Mouse (Mus musculus): ENCODE data around the gene Map3k14. TPM values are rescaled to one million over a fixed set of nuclear protein-coding genes. Genes with fewer than 3 reads are reported as not detected.

The Map3k14 gene
- total and polyA plus RNA-seq, 3 experiments = 3.0 to 3.7 (median 3.4) TPM

DNA sequence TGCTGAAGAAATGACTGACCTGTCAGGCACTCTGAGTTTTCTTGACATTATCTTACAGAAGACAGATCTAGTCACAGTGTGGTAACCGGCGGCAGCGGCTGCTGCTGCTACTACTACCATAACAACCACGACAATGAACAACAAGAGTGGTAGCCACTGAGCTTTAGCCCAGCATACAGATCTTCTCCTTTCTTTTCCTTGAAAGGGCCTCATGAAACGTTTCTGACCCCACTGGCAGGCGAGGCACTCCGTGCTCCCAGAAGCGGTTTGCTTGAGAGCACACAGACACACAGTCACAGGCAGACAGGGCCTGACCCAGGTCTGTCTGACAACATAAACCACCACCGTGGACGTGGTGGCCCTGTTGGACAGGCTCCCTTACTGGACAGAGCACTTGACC, 3.7 kb downstream of the Map3k14 start:
- H3K27ac ChIP-seq = no peak overlapping the region
- intact Hi-C loops (cut with DNase I) = no loop called here

DNA sequence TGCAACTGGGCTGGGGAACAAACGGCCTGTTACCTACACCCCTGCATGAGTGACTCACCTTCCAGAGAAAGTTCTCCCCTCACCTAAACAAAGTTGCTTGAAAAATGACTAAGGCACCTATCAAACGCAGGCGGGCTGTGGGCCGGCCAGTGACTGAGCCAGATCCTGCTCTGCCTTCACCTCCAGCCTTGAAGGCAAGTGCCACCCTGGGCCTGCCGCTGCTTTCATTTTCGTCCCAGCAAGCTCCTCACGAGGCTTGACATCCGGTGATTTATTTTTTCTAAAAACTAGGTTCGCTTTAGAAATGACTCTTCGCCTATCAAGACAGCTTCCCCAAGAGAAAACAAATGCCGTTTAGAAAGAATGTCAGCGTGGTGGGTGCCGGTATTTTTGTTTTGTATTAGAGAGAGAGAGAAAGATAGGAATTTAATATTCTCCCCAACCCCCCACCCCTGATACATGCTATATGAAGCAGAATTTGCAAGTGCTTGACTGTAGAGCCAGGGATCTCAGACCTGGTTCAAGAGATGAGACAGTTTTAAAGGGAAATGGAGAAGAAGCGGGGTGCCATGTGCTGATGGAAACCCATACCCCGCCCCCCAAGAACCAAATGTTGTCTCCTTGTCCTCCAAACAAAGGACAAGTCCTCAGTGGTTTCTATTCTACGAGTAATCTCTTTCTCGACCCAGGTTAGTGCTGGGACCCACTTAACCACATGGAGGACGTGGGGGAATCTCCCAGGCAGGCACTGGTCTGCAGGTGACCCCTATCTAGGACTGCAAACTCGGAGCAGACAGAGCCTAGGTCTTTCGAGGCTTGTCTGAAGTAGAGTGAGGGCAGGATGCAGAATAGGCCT, 4.6 kb downstream of the Map3k14 start:
- intact Hi-C loops (cut with DNase I) = no loop called here
- H3K4me1 ChIP-seq (ENCODE audit: control insufficient read depth, insufficient read depth, low read length) = peaks cover 16% of the 10 kb centered on the region
- peaks cover 4% of the 10 kb centered on the region for H3K79me2 ChIP-seq (replicated peaks; ENCODE audit: control insufficient read depth, insufficient read depth, low read length)
- TF ChIP-seq EP300 (IDR thresholded peaks at IDR 0.05; ENCODE audit: insufficient read depth, low read depth, low read length) = no peak
- TF ChIP-seq POLR2A (IDR thresholded peaks at IDR 0.05; ENCODE audit: insufficient read depth, low read depth, low read length) = 0 out of 2 replicates have a peak, but pooled peaks have one; percentile 22
- DNase-seq = peak; percentile 67
- no peaks in the 10 kb centered on the region for H3K36me3 ChIP-seq (ENCODE audit: control insufficient read depth, insufficient read depth, low read length)
- peak overlapping the region; percentile 34 for H3K9ac ChIP-seq (ENCODE audit: low read depth, low read length)
- 45% methylated on average over 20 of the region's 20 CpGs for WGBS
- H3K27ac ChIP-seq = peak overlapping the region; percentile 81
- H3K27me3 ChIP-seq (ENCODE audit: control insufficient read depth, insufficient read depth, low read length) = no peaks in the 10 kb centered on the region
- H3K4me3 ChIP-seq = peak overlapping the region; percentile 17

More for the DNA sequence above, 3.7 kb downstream of the Map3k14 start:
- Histone ChIP-seq H3K4me1 (ENCODE audit: control insufficient read depth, insufficient read depth, low read length) (peaks cover 17% of the 10 kb centered on the region), H3K79me2 (replicated peaks; ENCODE audit: control insufficient read depth, insufficient read depth, low read length) (peaks cover 4% of the 10 kb centered on the region), H3K9ac (ENCODE audit: low read depth, low read length) (0 out of 2 replicates have a peak overlapping the region, but pooled peaks have one; percentile 2), H3K27me3 (ENCODE audit: control insufficient read depth, insufficient read depth, low read length) (no peaks in the 10 kb centered on the region), H3K36me3 (ENCODE audit: control insufficient read depth, insufficient read depth, low read length) (no peaks in the 10 kb centered on the region), H3K4me3 (no peak overlapping the region)
- TF ChIP-seq EP300 (IDR thresholded peaks at IDR 0.05; ENCODE audit: insufficient read depth, low read depth, low read length) (no peak), POLR2A (IDR thresholded peaks at IDR 0.05; ENCODE audit: insufficient read depth, low read depth, low read length) (no peak), CTCF (IDR thresholded peaks at IDR 0.05) (no peak)
- 78% methylated on average over 10 of the region's 10 CpGs for WGBS
- DNase-seq = no peak

DNA sequence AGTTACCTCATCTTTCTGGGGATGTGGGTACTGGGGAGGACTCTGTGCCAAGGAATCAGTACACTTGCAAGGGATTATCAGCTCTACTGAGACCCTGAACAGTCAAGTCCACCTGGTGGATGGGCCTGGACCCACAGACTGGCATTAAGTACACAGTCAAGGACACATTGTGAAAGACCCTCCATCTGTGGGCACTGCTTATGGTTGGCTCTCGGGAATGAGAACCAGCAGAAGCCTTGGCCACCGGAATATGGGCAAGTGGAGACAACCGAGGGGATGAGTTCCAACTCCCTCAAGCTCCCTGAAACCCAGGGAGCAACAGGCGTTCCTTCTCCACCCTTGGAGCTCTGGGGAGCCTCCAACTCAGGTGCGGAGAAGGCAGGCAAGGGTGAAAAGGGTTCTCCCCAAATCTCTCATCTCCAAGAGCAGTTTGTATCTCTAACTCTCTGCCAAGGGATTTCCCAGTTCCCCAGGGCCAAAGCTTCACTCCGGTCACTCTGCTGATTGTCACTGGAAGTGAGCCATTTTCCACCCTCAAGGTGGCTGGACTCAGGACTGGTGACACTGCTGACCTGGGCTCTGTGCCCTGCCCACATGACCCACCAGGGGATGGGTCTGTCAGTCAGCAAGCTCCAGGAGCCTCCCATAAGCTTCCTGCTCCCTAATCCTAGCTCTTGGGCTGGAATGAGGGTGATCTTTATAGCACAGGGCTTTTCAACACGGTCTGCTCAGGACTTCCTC, 5.4 kb downstream of the Map3k14 start:
- intact Hi-C loops (cut with DNase I) = no loop called here

DNA sequence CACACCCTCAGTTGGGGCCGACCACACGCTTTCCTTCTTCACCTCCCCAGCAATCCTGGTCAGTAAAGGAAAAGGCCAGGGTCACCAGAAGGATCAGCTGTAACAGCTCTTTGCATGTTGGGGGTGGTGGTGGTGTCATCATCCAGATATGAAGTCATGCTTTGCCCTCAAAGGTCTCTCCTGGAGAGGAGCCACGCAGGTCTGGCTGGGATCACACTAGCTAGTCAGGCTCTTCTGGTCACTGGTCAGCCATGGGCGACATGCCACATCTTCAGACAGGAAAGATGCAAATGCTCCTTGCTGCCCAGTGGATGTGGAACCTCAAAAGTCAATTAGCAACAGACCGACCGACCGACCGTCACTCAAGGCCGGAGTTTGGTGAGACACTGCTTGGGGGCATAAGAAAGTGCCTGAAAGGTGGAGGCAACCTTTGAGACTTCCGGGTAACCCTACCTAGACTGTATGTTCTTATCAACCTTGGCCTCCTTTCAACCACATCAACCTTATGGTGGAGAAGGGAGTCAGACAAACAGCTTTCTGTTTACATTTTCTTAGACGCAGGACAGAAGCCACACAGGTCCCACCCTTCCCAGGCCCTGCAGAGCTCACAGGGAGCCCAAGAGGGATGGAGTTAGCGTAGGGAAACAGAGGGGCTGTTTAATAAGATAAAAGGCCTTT, 6.6 kb downstream of the Map3k14 start:
- 86% methylated on average over 12 of the region's 12 CpGs for WGBS
- no peak overlapping the region for H3K9ac ChIP-seq (ENCODE audit: low read depth, low read length)
- peaks cover 4% of the 10 kb centered on the region for H3K79me2 ChIP-seq (replicated peaks; ENCODE audit: control insufficient read depth, insufficient read depth, low read length)
- peaks cover 15% of the 10 kb centered on the region for H3K4me1 ChIP-seq (ENCODE audit: control insufficient read depth, insufficient read depth, low read length)
- DNase-seq = no peak
- TF ChIP-seq CTCF (IDR thresholded peaks at IDR 0.05) (no peak), POLR2A (IDR thresholded peaks at IDR 0.05; ENCODE audit: insufficient read depth, low read depth, low read length) (no peak), EP300 (IDR thresholded peaks at IDR 0.05; ENCODE audit: insufficient read depth, low read depth, low read length) (no peak)
- no peaks in the 10 kb centered on the region for H3K27me3 ChIP-seq (ENCODE audit: control insufficient read depth, insufficient read depth, low read length)
- no peak overlapping the region for H3K4me3 ChIP-seq
- intact Hi-C loops (cut with DNase I) = no loop called here
- no peaks in the 10 kb centered on the region for H3K36me3 ChIP-seq (ENCODE audit: control insufficient read depth, insufficient read depth, low read length)
- H3K27ac ChIP-seq = no peak overlapping the region

More for the DNA sequence above, 5.4 kb downstream of the Map3k14 start:
- TF ChIP-seq POLR2A (IDR thresholded peaks at IDR 0.05; ENCODE audit: insufficient read depth, low read depth, low read length) (no peak), CTCF (IDR thresholded peaks at IDR 0.05) (no peak), EP300 (IDR thresholded peaks at IDR 0.05; ENCODE audit: insufficient read depth, low read depth, low read length) (peak; percentile 43; the same call in 1 of the 2 replicates)
- Histone ChIP-seq H3K4me3 (peak overlapping the region; percentile 17), H3K27ac (peak overlapping the region; percentile 81), H3K36me3 (ENCODE audit: control insufficient read depth, insufficient read depth, low read length) (no peaks in the 10 kb centered on the region), H3K4me1 (ENCODE audit: control insufficient read depth, insufficient read depth, low read length) (peaks cover 16% of the 10 kb centered on the region), H3K27me3 (ENCODE audit: control insufficient read depth, insufficient read depth, low read length) (no peaks in the 10 kb centered on the region), H3K79me2 (replicated peaks; ENCODE audit: control insufficient read depth, insufficient read depth, low read length) (peaks cover 4% of the 10 kb centered on the region), H3K9ac (ENCODE audit: low read depth, low read length) (peak overlapping the region; percentile 34)
- DNase-seq = peak in 1 of 2 experiments; percentile 79
- WGBS = 52% methylated on average over 7 of the region's 7 CpGs

DNA sequence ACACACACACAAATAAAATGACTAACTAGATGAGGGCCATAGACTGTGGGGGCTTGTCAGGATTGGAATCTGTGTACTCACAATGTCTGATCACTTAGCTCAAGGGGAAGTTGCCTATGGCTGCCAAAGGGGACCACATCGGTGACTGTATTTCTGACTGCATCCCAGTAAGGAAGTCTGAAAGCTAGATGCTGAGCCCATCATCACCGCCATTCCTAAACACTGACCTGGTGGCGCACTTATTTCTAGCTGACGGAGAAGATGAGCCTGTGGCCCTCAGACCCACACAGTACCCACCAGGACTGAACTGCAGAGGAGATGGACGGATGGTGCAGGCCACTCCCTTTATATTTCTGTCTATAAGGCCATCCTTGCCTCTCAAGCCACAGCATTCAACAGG, 7.2 kb downstream of the Map3k14 start:
- no peak for TF ChIP-seq CTCF (IDR thresholded peaks at IDR 0.05)
- TF ChIP-seq POLR2A (IDR thresholded peaks at IDR 0.05; ENCODE audit: insufficient read depth, low read depth, low read length) = no peak
- TF ChIP-seq EP300 (IDR thresholded peaks at IDR 0.05; ENCODE audit: insufficient read depth, low read depth, low read length) = no peak
- no peak overlapping the region for H3K4me3 ChIP-seq
- no peak for DNase-seq
- no peak overlapping the region for H3K27ac ChIP-seq
- no peaks in the 10 kb centered on the region for H3K27me3 ChIP-seq (ENCODE audit: control insufficient read depth, insufficient read depth, low read length)
- WGBS = 88% methylated on average over 5 of the region's 5 CpGs
- H3K36me3 ChIP-seq (ENCODE audit: control insufficient read depth, insufficient read depth, low read length) = no peaks in the 10 kb centered on the region
- H3K4me1 ChIP-seq (ENCODE audit: control insufficient read depth, insufficient read depth, low read length) = peaks cover 15% of the 10 kb centered on the region
- peaks cover 4% of the 10 kb centered on the region for H3K79me2 ChIP-seq (replicated peaks; ENCODE audit: control insufficient read depth, insufficient read depth, low read length)
- intact Hi-C loops (cut with DNase I) = no loop called here
- no peak overlapping the region for H3K9ac ChIP-seq (ENCODE audit: low read depth, low read length)
